Mouse (Mus musculus) MEL (cell line): ENCODE results near the gene Fam184a. TPM values are rescaled to one million over a fixed set of nuclear protein-coding genes. Genes with fewer than 3 reads are reported as not detected.

Experiments
- DNase-seq: peaks from one replicate; pipeline ENCODE4 v3.0.0; 2011; ENCODE audit warnings: low read depth, low spot score
- H3K27ac ChIP-seq: 2 replicates; pipeline ENCODE4 v1.5.1; 2012; ENCODE audit warnings: low read depth, mild to moderate bottlenecking, control low read depth, low read length, moderate library complexity; ENCODE audit not compliant: control insufficient read depth
- H3K27me3 ChIP-seq, 2 experiments: fragments of 150-350 bp in 1 of 2; sonication (generic) in 1 of 2; 2 replicates each; pipeline ENCODE4 v1.6.1; 2012; ENCODE audit warnings: low read length in 2 of 2, mild to moderate bottlenecking in 2 of 2, improper control_type of control experiment in 1 of 2, moderate library complexity in 1 of 2; ENCODE audit not compliant: insufficient read depth in 2 of 2, control insufficient read depth in 1 of 2
- H3K36me3 ChIP-seq, 2 experiments: 2 replicates each; pipeline ENCODE4 v1.6.1; 2012 to 2014; ENCODE audit warnings: low read length in 2 of 2, improper control_type of control experiment in 1 of 2, inconsistent platforms in 1 of 2, mild to moderate bottlenecking in 1 of 2; ENCODE audit not compliant: insufficient read depth in 2 of 2, control insufficient read depth in 1 of 2
- H3K4me1 ChIP-seq, 2 experiments: fragments of 150-350 bp in 1 of 2; sonication (generic) in 1 of 2; 2 replicates each; pipeline ENCODE4 v1.6.1; 2012; ENCODE audit warnings: low read length in 2 of 2, improper control_type of control experiment in 1 of 2, mild to moderate bottlenecking in 1 of 2; ENCODE audit not compliant: insufficient read depth in 2 of 2, control insufficient read depth in 1 of 2
- H3K4me3 ChIP-seq, 2 experiments: fragments of 150-350 bp in 1 of 2; sonication (generic) in 1 of 2; 2 replicates each; pipeline ENCODE4 v1.5.1; 2012; ENCODE audit warnings: low read depth in 2 of 2, low read length in 2 of 2, mild to moderate bottlenecking in 2 of 2, moderate library complexity in 2 of 2, control low read depth in 1 of 2, improper control_type of control experiment in 1 of 2; ENCODE audit not compliant: control insufficient read depth in 1 of 2, insufficient read depth in 1 of 2
- H3K79me2 ChIP-seq: 2 replicates; pipeline ENCODE4 v1.6.1; 2012; ENCODE audit warnings: mild to moderate bottlenecking, low read length, moderate library complexity; ENCODE audit not compliant: control insufficient read depth, poor library complexity, insufficient read depth
- H3K9ac ChIP-seq: 2 replicates; pipeline ENCODE4 v1.6.1; 2012; ENCODE audit warnings: low read depth, mild to moderate bottlenecking, control low read depth, low read length, moderate library complexity; ENCODE audit not compliant: control insufficient read depth, poor library complexity, severe bottlenecking
- H3K9me3 ChIP-seq: fragments of 150-350 bp; sonication (generic); replicated peaks from 2 replicates; pipeline ENCODE4 v1.6.1; 2012; ENCODE audit warnings: mild to moderate bottlenecking, low read length, improper control_type of control experiment, moderate library complexity; ENCODE audit not compliant: insufficient read depth
- BHLHE40 ChIP-seq: IDR thresholded peaks from 2 replicates; pipeline ENCODE4 v1.6.1; 2012; ENCODE audit warnings: low read depth, mild to moderate bottlenecking, inconsistent platforms, low read length, improper control_type of control experiment, borderline replicate concordance
- CHD2 ChIP-seq: IDR thresholded peaks from 2 replicates; pipeline ENCODE4 v1.6.1; 2011; ENCODE audit warnings: low read length, improper control_type of control experiment
- CTCF ChIP-seq, 3 experiments: IDR thresholded peaks in 2 of 3; conservative IDR thresholded peaks in 1 of 3; 2 replicates each; pipeline ENCODE4 v1.5.1; 2011 to 2012; ENCODE audit warnings: low read length in 3 of 3, low read depth in 2 of 3, mild to moderate bottlenecking in 2 of 3, improper control_type of control experiment in 1 of 3, inconsistent platforms in 1 of 3, mixed read lengths in 1 of 3, moderate library complexity in 1 of 3; ENCODE audit not compliant: control insufficient read depth in 1 of 3, insufficient read depth in 1 of 3, poor library complexity in 1 of 3, severe bottlenecking in 1 of 3
- ELF1 ChIP-seq: IDR thresholded peaks from 2 replicates; pipeline ENCODE4 v1.6.1; 2014; ENCODE audit warnings: low read depth, mild to moderate bottlenecking, inconsistent platforms, low read length, improper control_type of control experiment, moderate library complexity
- EP300 ChIP-seq, 2 experiments: IDR thresholded peaks; 2 replicates each; pipeline ENCODE4 v1.6.1; 2011; ENCODE audit warnings: improper control_type of control experiment in 2 of 2, low read length in 2 of 2, low read depth in 1 of 2, mild to moderate bottlenecking in 1 of 2
- ETS1 ChIP-seq: IDR thresholded peaks from 2 replicates; pipeline ENCODE4 v1.6.1; 2012; ENCODE audit warnings: low read depth, mild to moderate bottlenecking, inconsistent platforms, low read length, improper control_type of control experiment, moderate library complexity
- GABPA ChIP-seq: IDR thresholded peaks from 2 replicates; pipeline ENCODE4 v1.6.1; 2012; ENCODE audit warnings: low read depth, mild to moderate bottlenecking, inconsistent platforms, low read length, improper control_type of control experiment, moderate library complexity
- GATA1 ChIP-seq: IDR thresholded peaks from 2 replicates; pipeline ENCODE4 v1.6.1; 2011; ENCODE audit warnings: low read depth, low read length, improper control_type of control experiment
- HCFC1 ChIP-seq: IDR thresholded peaks from 2 replicates; pipeline ENCODE4 v1.6.1; 2012; ENCODE audit warnings: low read depth, mild to moderate bottlenecking, inconsistent platforms, low read length, improper control_type of control experiment, moderate library complexity
- KAT2A ChIP-seq: conservative IDR thresholded peaks from 2 replicates; pipeline ENCODE4 v1.6.1; 2012; ENCODE audit warnings: low read depth, low read length, improper control_type of control experiment, inconsistent platforms
- MAX ChIP-seq: IDR thresholded peaks from 2 replicates; pipeline ENCODE4 v1.6.1; 2011; ENCODE audit warnings: low read length, improper control_type of control experiment
- MEF2A ChIP-seq: IDR thresholded peaks from 2 replicates; pipeline ENCODE4 v1.6.1; 2014; ENCODE audit warnings: low read depth, mild to moderate bottlenecking, inconsistent platforms, low read length, improper control_type of control experiment; ENCODE audit not compliant: poor library complexity, insufficient replicate concordance, severe bottlenecking; ENCODE audit errors: extremely low read depth
- MXI1 ChIP-seq: IDR thresholded peaks from 2 replicates; pipeline ENCODE4 v1.6.1; 2011; ENCODE audit warnings: mild to moderate bottlenecking, low read depth, low read length, improper control_type of control experiment
- MYB ChIP-seq: IDR thresholded peaks from 2 replicates; pipeline ENCODE4 v1.6.1; 2011; ENCODE audit warnings: mild to moderate bottlenecking, low read depth, low read length, improper control_type of control experiment
- MYC ChIP-seq: IDR thresholded peaks from 2 replicates; pipeline ENCODE4 v1.6.1; 2011; ENCODE audit warnings: low read depth, mild to moderate bottlenecking, low read length, improper control_type of control experiment, moderate library complexity
- NELFE ChIP-seq: IDR thresholded peaks from 2 replicates; pipeline ENCODE4 v1.6.1; 2011; ENCODE audit warnings: low read depth, low read length, improper control_type of control experiment
- NRF1 ChIP-seq: IDR thresholded peaks from 2 replicates; pipeline ENCODE4 v1.6.1; 2014; ENCODE audit warnings: low read depth, mild to moderate bottlenecking, inconsistent platforms, low read length, improper control_type of control experiment, moderate library complexity; ENCODE audit not compliant: poor library complexity, insufficient read depth, severe bottlenecking
- POLR2A ChIP-seq, 2 experiments: IDR thresholded peaks; 2 replicates each; pipeline ENCODE4 v1.6.1; 2011 to 2012; ENCODE audit warnings: low read length in 2 of 2, mild to moderate bottlenecking in 2 of 2, control low read depth in 1 of 2, improper control_type of control experiment in 1 of 2, low read depth in 1 of 2, moderate library complexity in 1 of 2; ENCODE audit not compliant: control insufficient read depth in 1 of 2, insufficient read depth in 1 of 2, poor library complexity in 1 of 2
- POLR2AphosphoS2 ChIP-seq: IDR thresholded peaks from 2 replicates; pipeline ENCODE4 v1.6.1; 2011; ENCODE audit warnings: low read length, improper control_type of control experiment
- RAD21 ChIP-seq: IDR thresholded peaks from 2 replicates; pipeline ENCODE4 v1.6.1; 2011; ENCODE audit warnings: mild to moderate bottlenecking, low read depth, low read length, improper control_type of control experiment
- RCOR1 ChIP-seq: IDR thresholded peaks from 2 replicates; pipeline ENCODE4 v1.6.1; 2012; ENCODE audit warnings: low read depth, mild to moderate bottlenecking, inconsistent platforms, low read length, improper control_type of control experiment
- SMC3 ChIP-seq: IDR thresholded peaks from 2 replicates; pipeline ENCODE4 v1.6.1; 2011; ENCODE audit warnings: low read depth, low read length, improper control_type of control experiment
- TAL1 ChIP-seq: IDR thresholded peaks from 2 replicates; pipeline ENCODE4 v1.6.1; 2012; ENCODE audit warnings: mild to moderate bottlenecking, inconsistent platforms, low read length, moderate library complexity, mixed read lengths
- TBP ChIP-seq: IDR thresholded peaks from 2 replicates; pipeline ENCODE4 v1.8.0; 2011; ENCODE audit warnings: low read depth, low read length, improper control_type of control experiment
- TCF12 ChIP-seq: IDR thresholded peaks from 2 replicates; pipeline ENCODE4 v1.6.1; 2014; ENCODE audit warnings: low read depth, mild to moderate bottlenecking, inconsistent platforms, low read length, improper control_type of control experiment, moderate library complexity
- UBTF ChIP-seq: IDR thresholded peaks from 2 replicates; pipeline ENCODE4 v1.6.1; 2012; ENCODE audit warnings: low read depth, mild to moderate bottlenecking, inconsistent platforms, low read length, improper control_type of control experiment, moderate library complexity, borderline replicate concordance; ENCODE audit not compliant: insufficient read depth
- USF1 ChIP-seq: IDR thresholded peaks from 2 replicates; pipeline ENCODE4 v1.6.1; 2014; ENCODE audit warnings: low read depth, mild to moderate bottlenecking, inconsistent platforms, low read length, improper control_type of control experiment, moderate library complexity
- USF2 ChIP-seq, 2 experiments: IDR thresholded peaks; 2 replicates each; pipeline ENCODE4 v1.6.1; 2011 to 2012; ENCODE audit warnings: improper control_type of control experiment in 2 of 2, low read length in 2 of 2, borderline replicate concordance in 1 of 2, inconsistent platforms in 1 of 2, low read depth in 1 of 2, mild to moderate bottlenecking in 1 of 2; ENCODE audit not compliant: insufficient read depth in 1 of 2
- ZC3H11A ChIP-seq: IDR thresholded peaks from 2 replicates; pipeline ENCODE4 v1.6.1; 2012; ENCODE audit warnings: low read depth, mild to moderate bottlenecking, inconsistent platforms, low read length, improper control_type of control experiment
- ZMIZ1 ChIP-seq: IDR thresholded peaks from 2 replicates; pipeline ENCODE4 v1.6.1; 2012; ENCODE audit warnings: low read depth, mild to moderate bottlenecking, inconsistent platforms, low read length, improper control_type of control experiment, moderate library complexity
- ZNF384 ChIP-seq: IDR thresholded peaks from 2 replicates; pipeline ENCODE4 v1.6.1; 2012; ENCODE audit warnings: low read depth, mild to moderate bottlenecking, inconsistent platforms, low read length, improper control_type of control experiment
- polyA plus RNA-seq, 2 experiments: library from polyadenylated mRNA; stranded (reverse) in 1 of 2; unstranded in 1 of 2; fragments of >175 nt in 1 of 2; fragments of >200 nt in 1 of 2; gene quantifications; 2 replicates each; pipeline versions ENCODE4 v1.2.1 to v1.2.4; 2012; ENCODE audit warnings: low replicate concordance in 2 of 2, low read depth in 1 of 2; ENCODE audit not compliant: insufficient read length in 2 of 2, insufficient read depth in 1 of 2, missing spikeins in 1 of 2
- total RNA-seq: library from RNA; depleted of rRNA; stranded (reverse); fragments of 300-350 nt; gene quantifications from 2 replicates; pipeline ENCODE4 v1.2.3, GENCODE M21; 2012

Gene Fam184a
- total and polyA plus RNA-seq, 3 experiments = not detected

- TF ChIP-seq GATA1 = peak; percentile 74; the same call in 1 of the 2 replicates
- peak; percentile 90 for TF ChIP-seq ZNF384
These were observed 154.2 kb downstream of the Fam184a start, which contains the start of gene Asf1a (continued) for GRCm38 (mm10) chr10:53596677-53597120.

GRCm38 (mm10) chr10:53595744-53596676 lies 154.9 kb downstream of the Fam184a start:
- peak overlapping the region; percentile 88 for H3K9ac ChIP-seq
- H3K36me3 ChIP-seq = peaks cover 4 to 33% of the 10 kb centered on the region in 2 experiments
- peak; percentile 91 for DNase-seq
- no peaks in the 10 kb centered on the region for H3K27me3 ChIP-seq
- H3K79me2 ChIP-seq = peaks cover 35% of the 10 kb centered on the region
- no peaks in the 10 kb centered on the region for H3K9me3 ChIP-seq
- peaks cover 10 to 12% of the 10 kb centered on the region in 2 experiments for H3K4me1 ChIP-seq
- H3K27ac ChIP-seq = peak overlapping the region; percentile 100
- peak overlapping the region; percentile 75 to 87 for H3K4me3 ChIP-seq
- no peak for TF ChIP-seq RCOR1
- TF ChIP-seq RAD21 = no peak
- no peak for TF ChIP-seq HCFC1
- TF ChIP-seq TAL1 = peak; percentile 46
- no peak for TF ChIP-seq ETS1
- TF ChIP-seq CTCF (IDR thresholded peaks at IDR 0.05 in 2 of 3, conservative IDR thresholded peaks at IDR 0.05 in 1 of 3; ENCODE audit: control insufficient read depth in 1 of 3, insufficient read depth in 1 of 3, low read depth in 2 of 3, low read length in 3 of 3, poor library complexity in 1 of 3, severe bottlenecking in 1 of 3) = no peak
- TF ChIP-seq KAT2A = no peak; the same call in 1 of the 2 replicates
- no peak for TF ChIP-seq CHD2
- no peak for TF ChIP-seq MYB
- TF ChIP-seq GATA1 = 0 out of 2 replicates have a peak, but pooled peaks have one; percentile 4
- peak in 1 of 2 experiments; percentile 62; a peak in 3 of 4 replicates for TF ChIP-seq POLR2A (IDR thresholded peaks at IDR 0.05; ENCODE audit: control insufficient read depth in 1 of 2, insufficient read depth in 1 of 2, low read depth in 1 of 2, low read length in 2 of 2, poor library complexity in 1 of 2)
- no peak for TF ChIP-seq USF1
- TF ChIP-seq MYC = 0 out of 2 replicates have a peak, but pooled peaks have one; percentile 55
- TF ChIP-seq MEF2A = no peak
- 0 out of 2 replicates have a peak, but pooled peaks have one; percentile 11 for TF ChIP-seq ZC3H11A
- peak; percentile 12; the same call in 1 of the 2 replicates for TF ChIP-seq MAX
- TF ChIP-seq MXI1 = peak; percentile 84
- peak in 1 of 2 experiments; percentile 4; a peak in 1 of 4 replicates for TF ChIP-seq EP300 (IDR thresholded peaks at IDR 0.05; ENCODE audit: low read depth in 1 of 2, low read length in 2 of 2)
- TF ChIP-seq GABPA = no peak
- no peak for TF ChIP-seq UBTF
- no peak for TF ChIP-seq ZMIZ1
- no peak for TF ChIP-seq BHLHE40
- TF ChIP-seq ELF1 = no peak
- peak; percentile 55 for TF ChIP-seq ZNF384
- TF ChIP-seq NELFE = peak; percentile 58
- TF ChIP-seq TCF12 = no peak; the same call in 1 of the 2 replicates
- no peak for TF ChIP-seq SMC3
- peak; percentile 44 for TF ChIP-seq TBP
- no peak for TF ChIP-seq USF2 (IDR thresholded peaks at IDR 0.05; ENCODE audit: borderline replicate concordance in 1 of 2, insufficient read depth in 1 of 2, low read depth in 1 of 2, low read length in 2 of 2)
- 0 out of 2 replicates have a peak, but pooled peaks have one; percentile 33 for TF ChIP-seq NRF1
- peak; percentile 82 for TF ChIP-seq POLR2AphosphoS2
